Mouse (Mus musculus) stomach, postnatal 0 days (tissue): ENCODE results near the gene Stox2.

Experiments
- CTCF ChIP-seq: IDR thresholded peaks from 2 replicates; pipeline ENCODE4 v1.5.1; 2016; ENCODE audit warnings: antibody characterized with exemption, low read depth, mild to moderate bottlenecking, moderate library complexity
- EP300 ChIP-seq: optimal IDR thresholded peaks from 2 replicates; pipeline ENCODE3; 2016; ENCODE audit warnings: antibody characterized with exemption

DNA sequence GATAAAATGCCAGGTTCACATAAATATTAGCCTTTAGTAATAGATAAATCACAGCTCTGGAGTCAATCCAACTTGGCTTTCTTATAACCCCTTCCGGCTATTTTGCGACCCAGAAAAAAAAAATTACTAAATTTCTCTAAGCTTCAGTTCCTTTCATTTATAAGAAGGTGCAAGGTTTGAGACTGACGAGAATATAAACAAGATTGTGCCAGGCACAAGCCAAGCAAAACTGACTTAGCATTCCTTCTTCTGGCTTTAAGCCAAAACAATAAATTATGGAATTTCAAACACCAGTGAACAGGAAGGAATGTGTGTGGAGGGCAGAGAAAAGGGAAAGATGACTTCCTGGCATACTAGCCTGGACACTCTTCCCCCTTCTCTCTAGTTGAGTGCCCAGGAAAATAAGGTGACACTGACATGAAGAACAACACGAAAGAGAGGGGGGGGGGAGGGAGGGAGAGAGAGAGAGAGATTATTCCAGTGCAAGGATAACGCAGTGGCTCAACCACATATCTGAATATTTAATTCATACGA, 13.1 kb upstream of the Stox2 start:
- TF ChIP-seq CTCF (no peak), EP300 (no peak)
